In the genomic region with DNA sequence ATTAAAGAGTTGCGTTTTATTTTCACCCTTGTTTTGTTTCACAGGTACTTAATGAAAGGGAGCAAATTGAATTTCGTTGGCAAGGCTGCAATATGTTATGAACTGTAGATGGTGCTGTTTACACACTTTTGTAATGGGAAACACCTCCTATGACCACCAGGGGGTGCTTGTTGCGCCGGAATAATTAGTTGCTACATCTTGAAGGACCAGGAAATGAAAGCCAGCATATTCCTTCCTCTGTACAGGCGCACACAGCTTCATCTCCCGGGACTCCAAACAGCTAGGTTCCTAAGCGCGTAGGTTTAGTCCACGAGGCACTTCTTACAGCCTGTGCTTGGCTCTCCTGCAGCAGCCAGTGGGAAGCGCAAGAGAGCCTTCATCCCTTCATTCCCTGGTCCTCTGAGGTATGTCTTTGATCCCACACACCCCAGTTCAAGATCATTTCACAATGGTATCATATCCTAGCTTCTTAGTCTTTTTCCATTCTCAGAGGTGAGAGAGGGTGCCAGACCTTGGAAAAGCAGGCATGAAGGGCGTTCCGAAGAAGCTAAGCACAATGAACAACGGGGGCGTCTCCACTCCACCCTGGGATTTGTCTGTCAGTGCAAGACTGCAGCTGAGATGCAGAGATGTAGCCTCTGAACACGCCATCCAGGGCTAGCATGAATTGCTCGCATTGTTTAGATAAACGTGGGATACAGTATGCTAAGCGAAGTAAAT, we compare ENCODE assay signal across 9 mouse cellular contexts.
DNase-seq lines count a peak whose midpoint lies in the region; ATAC-seq and TF ChIP-seq lines count a peak whose summit lies in the region.
"Had no signal": no experiment of that assay in that cellular context is flagged by ENCODE, and none has a peak within 500 bp of the region (broad histone marks: within the 10 kb centered on the region; RNA-seq: fewer than 3 reads in every experiment).

No protein-coding gene starts in this region.

- 36% methylated on average over 18 of the region's 18 CpGs for WGBS in forebrain, embryonic 10.5 days
- 28% methylated on average over 18 of the region's 18 CpGs for WGBS in heart, embryonic 15.5 days
- WGBS in liver, embryonic 12.5 days (ENCODE audit: insufficient replicate concordance): 35% methylated on average over 18 of the region's 18 CpGs

- TF ChIP-seq CTCF in brain, embryonic 14.5 days (IDR thresholded peaks at IDR 0.05; ENCODE audit: borderline replicate concordance, extremely low read depth, insufficient read depth, insufficient read length): peak; percentile 91

- H3K27ac ChIP-seq in forebrain, embryonic 10.5 days: 0 out of 2 replicates have a peak overlapping the region, but pooled peaks have one; percentile 13
- no peak overlapping the region for H3K27ac ChIP-seq in heart, embryonic 15.5 days
- no peak overlapping the region for H3K27ac ChIP-seq in liver, embryonic 12.5 days

- H3K36me3 ChIP-seq in forebrain, embryonic 10.5 days (replicated peaks): no peaks in the 10 kb centered on the region
- H3K36me3 ChIP-seq in heart, embryonic 15.5 days: no peaks in the 10 kb centered on the region
- no peaks in the 10 kb centered on the region for H3K36me3 ChIP-seq in liver, embryonic 12.5 days

- peak overlapping the region; percentile 37 for H3K4me3 ChIP-seq in forebrain, embryonic 10.5 days
- peak overlapping the region; percentile 35 for H3K4me3 ChIP-seq in heart, embryonic 15.5 days
- H3K4me3 ChIP-seq in liver, embryonic 12.5 days: no peak overlapping the region
- H3K4me3 ChIP-seq: erythroblast, embryonic 14.5 days had no signal

- ATAC-seq in heart, embryonic 15.5 days (replicated peaks; ENCODE audit: insufficient number of reproducible peaks, insufficient read depth, low FRiP score, low read depth): no peak
- no peak for ATAC-seq in liver, embryonic 12.5 days

- H3K4me1 ChIP-seq in forebrain, embryonic 10.5 days: peaks cover 4% of the 10 kb centered on the region; the same call in 1 of the 2 replicates
- 0 out of 2 replicates have a peak, but pooled peaks cover 4% of the 10 kb centered on the region for H3K4me1 ChIP-seq in heart, embryonic 15.5 days (replicated peaks)
- no peaks in the 10 kb centered on the region for H3K4me1 ChIP-seq in liver, embryonic 12.5 days

- H3K27me3 ChIP-seq in forebrain, embryonic 10.5 days (ENCODE audit: poor library complexity, severe bottlenecking): peaks cover 13% of the 10 kb centered on the region; the same call in 1 of the 2 replicates
- H3K27me3 ChIP-seq in heart, embryonic 15.5 days: peaks cover 10% of the 10 kb centered on the region; the same call in 1 of the 2 replicates
- H3K27me3 ChIP-seq in liver, embryonic 12.5 days (replicated peaks): no peaks in the 10 kb centered on the region

- H3K9ac ChIP-seq in heart, embryonic 15.5 days: no peak overlapping the region
- no peak overlapping the region for H3K9ac ChIP-seq in liver, embryonic 12.5 days

- no peaks in the 10 kb centered on the region for H3K9me3 ChIP-seq in forebrain, embryonic 10.5 days
- no peaks in the 10 kb centered on the region for H3K9me3 ChIP-seq in heart, embryonic 15.5 days (replicated peaks)
- H3K9me3 ChIP-seq in liver, embryonic 12.5 days (replicated peaks): no peaks in the 10 kb centered on the region

- peak overlapping the region; percentile 65 for H3K4me2 ChIP-seq in heart, embryonic 15.5 days
- peak overlapping the region; percentile 46 for H3K4me2 ChIP-seq in liver, embryonic 12.5 days

- no peak for TF ChIP-seq POLR2A in brain, embryonic 14.5 days (IDR thresholded peaks at IDR 0.05; ENCODE audit: borderline replicate concordance, extremely low read depth, insufficient read depth, insufficient read length, poor library complexity, severe bottlenecking)

- peak; percentile 18 for DNase-seq in CD4-positive helper T cell, adult 2 months (ENCODE audit: low read depth, low spot score)
- peak; percentile 93 for DNase-seq in brain, embryonic 14.5 days (ENCODE audit: low read depth)
- peak; percentile 75 for DNase-seq in forebrain, embryonic 10.5 days (ENCODE audit: extremely low spot score, low spot score)
- DNase-seq in kidney, postnatal 14 days: peak; percentile 84
- peak; percentile 77 for DNase-seq in neural tube, embryonic 10.5 days (ENCODE audit: extremely low spot score, low spot score)
- peak; percentile 78 for DNase-seq in telencephalon, adult 2 months (ENCODE audit: low read depth, low spot score)

Comparison
In these comparisons a context has a peak if more than half of its experiments do, and no peak if none do; other contexts are left out.
1. DNase-seq: peak in every context shown above with its lines; median percentile 93 in brain, embryonic 14.5 days; 84 in kidney, postnatal 14 days; 78 in telencephalon, adult 2 months; 77 in neural tube, embryonic 10.5 days; 75 in forebrain, embryonic 10.5 days; 18 in CD4-positive helper T cell, adult 2 months.